Mouse (Mus musculus): Measurements from ENCODE around the gene Rbl2. TPM values are rescaled to one million over a fixed set of nuclear protein-coding genes. Genes with fewer than 3 reads are reported as not detected.

The Rbl2 gene
- polyA plus RNA-seq, 1 experiment from 2014 or later: 24.7 TPM

DNA sequence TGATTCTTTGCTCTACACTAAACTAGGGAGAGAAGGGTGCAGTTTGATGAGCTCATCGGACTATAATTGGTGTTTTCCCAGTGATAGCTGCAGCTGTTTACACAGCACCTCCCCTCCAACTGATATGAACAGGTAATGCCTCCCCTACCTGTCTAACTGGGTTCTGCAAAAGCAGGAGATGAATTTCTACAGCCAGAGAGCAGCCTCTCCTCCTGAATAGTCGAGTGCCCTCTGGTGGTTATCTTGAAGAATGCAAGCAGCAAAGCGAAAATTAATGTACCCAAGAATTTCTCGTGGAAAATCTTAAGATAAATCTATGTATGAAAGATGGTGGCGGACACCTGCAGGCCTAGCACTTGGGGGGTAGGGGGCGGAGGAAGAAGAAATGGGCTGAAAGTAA, 77.9 kb downstream of the Rbl2 start:
- DNase-seq (ENCODE audit: low spot score) (peak; percentile 77), ATAC-seq (ENCODE audit: low FRiP score) (no peak)
- 9% methylated on average over 6 of the region's 6 CpGs for WGBS
- no peak overlapping the region for H3K4me2 ChIP-seq (replicated peaks)
- no peaks in the 10 kb centered on the region for H3K27me3 ChIP-seq (ENCODE audit: control insufficient read depth, insufficient read depth, low read length)
- H3K4me1 ChIP-seq (replicated peaks; ENCODE audit: control insufficient read depth, insufficient read depth, low read length): no peaks in the 10 kb centered on the region
- H3K36me3 ChIP-seq (replicated peaks; ENCODE audit: control insufficient read depth, insufficient read depth): no peaks in the 10 kb centered on the region
- H3K27ac ChIP-seq: no peak overlapping the region
- H3K9ac ChIP-seq: no peak overlapping the region
- H3K9me3 ChIP-seq (ENCODE audit: control insufficient read depth, low read length): no peaks in the 10 kb centered on the region
- H3K4me3 ChIP-seq (replicated peaks; ENCODE audit: low read length): no peak overlapping the region

DNA sequence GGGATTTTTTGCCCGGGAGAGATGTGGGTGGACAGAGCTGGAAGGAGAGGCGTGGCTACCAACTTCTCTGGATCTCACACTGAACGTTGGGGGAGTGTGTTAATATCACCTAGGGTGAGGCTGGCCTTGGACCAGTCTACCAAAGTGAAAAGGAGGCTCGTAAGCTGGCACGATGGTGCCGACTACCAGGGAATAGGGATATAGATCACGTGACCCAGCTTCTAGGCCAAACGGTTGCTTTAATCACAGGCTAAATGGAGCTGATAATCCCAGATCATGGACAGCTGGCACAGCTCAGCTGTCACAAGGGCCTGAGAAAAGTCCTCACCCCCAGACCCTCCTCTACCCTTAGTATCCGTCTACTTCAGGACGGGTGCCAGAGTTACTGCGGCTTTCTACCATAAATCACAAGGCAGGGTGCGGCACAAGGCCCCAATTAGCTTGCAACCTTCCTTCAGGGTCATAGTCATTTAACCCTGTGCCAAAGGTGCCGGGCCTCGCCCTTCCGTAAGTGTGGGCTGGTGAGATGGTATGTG, 78.9 kb downstream of the Rbl2 start:
- Histone ChIP-seq H3K27ac (no peak overlapping the region), H3K9me3 (ENCODE audit: control insufficient read depth, low read length) (no peaks in the 10 kb centered on the region), H3K4me2 (replicated peaks) (no peak overlapping the region), H3K27me3 (ENCODE audit: control insufficient read depth, insufficient read depth, low read length) (no peaks in the 10 kb centered on the region), H3K4me1 (replicated peaks; ENCODE audit: control insufficient read depth, insufficient read depth, low read length) (no peaks in the 10 kb centered on the region), H3K4me3 (replicated peaks; ENCODE audit: low read length) (no peak overlapping the region), H3K9ac (no peak overlapping the region), H3K36me3 (replicated peaks; ENCODE audit: control insufficient read depth, insufficient read depth) (no peaks in the 10 kb centered on the region)
- DNase-seq (ENCODE audit: low spot score): no peak
- 85% methylated on average over 15 of the region's 15 CpGs for WGBS
- ATAC-seq (ENCODE audit: low FRiP score): no peak

DNA sequence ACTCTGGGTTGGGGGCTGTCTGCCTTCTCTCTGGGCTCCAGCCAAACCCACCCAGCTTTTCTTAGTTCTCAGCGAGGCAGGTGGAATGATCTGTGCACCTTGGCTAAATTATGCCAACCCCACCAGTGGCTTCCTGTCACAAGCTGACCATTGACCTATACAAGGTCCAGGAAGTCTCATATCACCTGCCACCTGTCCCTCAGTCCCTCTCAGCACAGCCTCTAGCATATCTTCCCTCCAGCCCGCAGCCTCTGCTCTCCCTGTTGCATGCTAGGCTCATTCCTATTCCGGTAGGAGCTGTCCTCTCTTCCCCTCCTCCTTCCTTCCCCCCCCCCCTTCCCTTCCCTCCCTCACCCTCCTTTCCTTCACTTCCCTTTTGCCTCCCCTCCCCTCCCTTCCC, 79.4 kb downstream of the Rbl2 start:
- H3K4me3 ChIP-seq (replicated peaks; ENCODE audit: low read length): no peak overlapping the region
- no peaks in the 10 kb centered on the region for H3K36me3 ChIP-seq (replicated peaks; ENCODE audit: control insufficient read depth, insufficient read depth)
- no peak for ATAC-seq (ENCODE audit: low FRiP score)
- no peak for DNase-seq (ENCODE audit: low spot score)
- WGBS: 55% methylated on average over 3 of the region's 3 CpGs
- no peak overlapping the region for H3K27ac ChIP-seq
- no peaks in the 10 kb centered on the region for H3K9me3 ChIP-seq (ENCODE audit: control insufficient read depth, low read length)
- H3K4me2 ChIP-seq (replicated peaks): no peak overlapping the region
- H3K9ac ChIP-seq: no peak overlapping the region
- no peaks in the 10 kb centered on the region for H3K27me3 ChIP-seq (ENCODE audit: control insufficient read depth, insufficient read depth, low read length)
- H3K4me1 ChIP-seq (replicated peaks; ENCODE audit: control insufficient read depth, insufficient read depth, low read length): no peaks in the 10 kb centered on the region

DNA sequence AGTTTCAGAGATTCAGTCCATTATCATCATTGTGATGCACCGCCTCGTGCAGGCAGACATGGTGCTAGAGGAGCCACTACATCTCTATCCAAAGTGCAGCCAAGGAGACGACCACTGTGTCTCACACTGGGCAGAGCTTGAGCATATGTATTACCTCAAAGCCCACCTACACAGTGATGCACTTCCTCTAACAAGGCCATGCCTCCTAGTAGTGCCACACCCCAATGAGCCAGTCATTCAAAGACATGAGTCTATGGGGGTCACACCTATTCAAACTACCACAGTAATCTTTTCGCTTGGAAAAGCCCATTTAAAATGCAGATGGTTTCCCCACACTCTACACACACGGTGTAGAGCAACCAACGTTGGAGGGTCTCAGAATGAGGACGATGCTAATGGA, 81.7 kb downstream of the Rbl2 start:
- H3K4me2 ChIP-seq (replicated peaks): no peak overlapping the region
- H3K27ac ChIP-seq: no peak overlapping the region
- no peaks in the 10 kb centered on the region for H3K4me1 ChIP-seq (replicated peaks; ENCODE audit: control insufficient read depth, insufficient read depth, low read length)
- WGBS: 90% methylated on average over 7 of the region's 7 CpGs
- DNase-seq (ENCODE audit: low spot score): no peak
- no peak for ATAC-seq (ENCODE audit: low FRiP score)
- H3K4me3 ChIP-seq (replicated peaks; ENCODE audit: low read length): no peak overlapping the region
- H3K36me3 ChIP-seq (replicated peaks; ENCODE audit: control insufficient read depth, insufficient read depth): no peaks in the 10 kb centered on the region
- no peaks in the 10 kb centered on the region for H3K27me3 ChIP-seq (ENCODE audit: control insufficient read depth, insufficient read depth, low read length)
- no peaks in the 10 kb centered on the region for H3K9me3 ChIP-seq (ENCODE audit: control insufficient read depth, low read length)
- H3K9ac ChIP-seq: no peak overlapping the region

DNA sequence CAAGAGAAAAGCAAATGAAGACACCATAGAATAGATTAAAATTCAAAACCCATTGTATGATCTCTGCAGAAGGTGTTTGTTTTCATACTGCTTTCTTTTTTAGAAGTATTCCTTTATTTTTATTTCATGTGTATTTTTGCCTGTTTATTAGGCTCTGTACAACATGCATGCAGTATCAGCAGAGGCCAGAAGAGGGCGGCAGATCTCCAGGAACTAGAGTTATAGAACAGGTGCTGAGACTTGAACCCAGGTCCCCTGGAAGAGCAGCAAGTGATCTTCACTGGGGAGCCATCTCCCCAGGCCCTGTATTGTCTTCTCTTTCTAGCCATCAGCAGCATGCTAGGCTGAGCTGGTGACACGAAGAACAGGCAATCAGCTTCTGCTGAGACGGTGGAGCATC, 84.0 kb downstream of the Rbl2 start:
- H3K9me3 ChIP-seq (ENCODE audit: control insufficient read depth, low read length): no peaks in the 10 kb centered on the region
- H3K4me2 ChIP-seq (replicated peaks): no peak overlapping the region
- no peaks in the 10 kb centered on the region for H3K27me3 ChIP-seq (ENCODE audit: control insufficient read depth, insufficient read depth, low read length)
- DNase-seq (ENCODE audit: low spot score) (no peak), ATAC-seq (ENCODE audit: low FRiP score) (no peak)
- H3K9ac ChIP-seq: no peak overlapping the region
- H3K4me3 ChIP-seq (replicated peaks; ENCODE audit: low read length): no peak overlapping the region
- WGBS: 75% methylated on average over 3 of the region's 3 CpGs
- no peak overlapping the region for H3K27ac ChIP-seq
- no peaks in the 10 kb centered on the region for H3K36me3 ChIP-seq (replicated peaks; ENCODE audit: control insufficient read depth, insufficient read depth)
- H3K4me1 ChIP-seq (replicated peaks; ENCODE audit: control insufficient read depth, insufficient read depth, low read length): no peaks in the 10 kb centered on the region

DNA sequence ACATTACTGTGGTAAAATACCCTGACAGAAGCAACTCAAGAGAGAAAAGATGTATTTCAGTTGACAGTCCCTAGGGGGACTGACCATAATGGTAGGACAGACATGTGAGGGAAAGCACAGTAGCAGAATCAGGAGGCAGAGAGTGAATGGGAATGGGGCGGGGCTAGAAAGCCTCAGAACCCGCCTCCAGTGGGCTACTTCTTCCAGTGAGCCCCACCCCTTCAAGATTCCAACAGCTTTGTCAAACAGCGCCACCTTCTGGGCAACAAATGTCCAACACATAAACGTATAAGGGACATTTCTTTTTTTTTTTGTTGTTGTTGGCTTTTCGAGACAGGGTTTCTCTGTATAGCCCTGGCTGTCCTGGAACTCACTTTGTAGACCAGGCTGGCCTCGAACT, 84.7 kb downstream of the Rbl2 start:
- Histone ChIP-seq H3K4me3 (replicated peaks; ENCODE audit: low read length) (no peak overlapping the region), H3K4me1 (replicated peaks; ENCODE audit: control insufficient read depth, insufficient read depth, low read length) (no peaks in the 10 kb centered on the region), H3K9me3 (ENCODE audit: control insufficient read depth, low read length) (no peaks in the 10 kb centered on the region), H3K4me2 (replicated peaks) (no peak overlapping the region), H3K9ac (no peak overlapping the region), H3K27ac (no peak overlapping the region), H3K36me3 (replicated peaks; ENCODE audit: control insufficient read depth, insufficient read depth) (no peaks in the 10 kb centered on the region), H3K27me3 (ENCODE audit: control insufficient read depth, insufficient read depth, low read length) (no peaks in the 10 kb centered on the region)
- WGBS: 53% methylated on average over 6 of the region's 6 CpGs
- DNase-seq (ENCODE audit: low spot score) (no peak), ATAC-seq (ENCODE audit: low FRiP score) (no peak)

DNA sequence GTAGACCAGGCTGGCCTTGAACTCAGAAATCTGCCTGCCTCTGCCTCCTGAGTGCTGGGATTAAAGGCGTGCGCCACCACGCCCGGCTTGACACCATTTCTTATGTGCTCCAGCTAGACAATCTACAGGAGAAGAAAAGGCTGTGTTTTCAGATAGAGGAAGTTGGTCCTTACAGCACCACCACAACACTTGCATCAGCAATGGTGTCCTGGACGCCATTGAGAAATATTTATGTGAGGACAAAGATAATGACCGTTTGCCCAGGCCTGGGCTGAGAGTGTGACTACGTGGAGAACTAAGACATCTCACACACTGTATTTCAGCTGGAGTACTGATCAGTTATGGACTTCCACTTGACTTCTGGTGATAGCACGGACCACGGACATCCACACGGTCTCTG, 88.8 kb downstream of the Rbl2 start:
- no peak overlapping the region for H3K4me3 ChIP-seq (replicated peaks; ENCODE audit: low read length)
- no peaks in the 10 kb centered on the region for H3K9me3 ChIP-seq (ENCODE audit: control insufficient read depth, low read length)
- H3K4me1 ChIP-seq (replicated peaks; ENCODE audit: control insufficient read depth, insufficient read depth, low read length): no peaks in the 10 kb centered on the region
- H3K27me3 ChIP-seq (ENCODE audit: control insufficient read depth, insufficient read depth, low read length): no peaks in the 10 kb centered on the region
- H3K9ac ChIP-seq: no peak overlapping the region
- H3K27ac ChIP-seq: no peak overlapping the region
- 96% methylated on average over 10 of the region's 10 CpGs for WGBS
- no peaks in the 10 kb centered on the region for H3K36me3 ChIP-seq (replicated peaks; ENCODE audit: control insufficient read depth, insufficient read depth)
- no peak overlapping the region for H3K4me2 ChIP-seq (replicated peaks)
- no peak for ATAC-seq (ENCODE audit: low FRiP score)
- no peak for DNase-seq (ENCODE audit: low spot score)

DNA sequence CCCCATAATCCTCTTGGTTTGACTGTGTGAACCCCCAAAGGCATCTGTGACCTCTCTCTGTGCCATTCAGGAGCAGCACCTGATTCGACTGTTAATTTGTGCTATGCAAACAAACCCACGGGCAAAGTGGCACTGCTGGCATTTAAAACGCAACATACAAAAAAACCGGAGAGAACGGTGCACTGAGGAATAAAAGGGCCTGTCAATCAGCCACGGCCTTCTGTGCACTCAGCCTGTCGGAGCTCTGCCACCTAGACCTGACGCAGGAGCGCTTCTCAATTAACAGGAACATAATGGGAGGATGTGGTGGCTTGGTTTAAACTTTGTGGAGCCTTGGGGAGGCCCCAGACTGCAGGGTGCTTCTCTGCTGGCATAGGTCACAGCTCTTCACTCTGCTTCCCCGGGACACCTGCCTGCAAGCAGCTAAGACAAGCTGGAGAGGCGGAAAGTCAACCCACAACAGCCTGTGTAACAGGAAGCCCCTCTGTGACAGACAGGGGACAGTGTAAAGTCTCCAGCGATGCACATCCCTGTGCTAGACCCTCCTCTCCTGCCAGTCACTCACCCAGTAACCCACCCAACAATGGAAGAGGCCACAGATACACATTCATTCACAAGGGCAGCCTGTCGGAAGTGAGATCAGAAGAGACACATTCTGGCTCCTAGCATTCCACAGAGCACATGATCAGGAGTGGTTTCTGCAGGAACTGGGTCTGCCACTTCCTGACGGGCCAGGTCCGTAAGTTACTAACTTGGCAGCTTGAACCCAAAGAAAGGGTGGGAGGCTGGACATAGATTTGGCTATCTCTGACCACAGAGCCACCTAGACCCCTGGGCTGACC, 90.3 kb downstream of the Rbl2 start:
- Histone ChIP-seq H3K4me3 (replicated peaks; ENCODE audit: low read length) (no peak overlapping the region), H3K4me1 (replicated peaks; ENCODE audit: control insufficient read depth, insufficient read depth, low read length) (no peaks in the 10 kb centered on the region), H3K9ac (no peak overlapping the region), H3K27ac (no peak overlapping the region), H3K4me2 (replicated peaks) (no peak overlapping the region), H3K27me3 (ENCODE audit: control insufficient read depth, insufficient read depth, low read length) (no peaks in the 10 kb centered on the region), H3K9me3 (ENCODE audit: control insufficient read depth, low read length) (peaks cover 4% of the 10 kb centered on the region; the same call in 1 of the 2 replicates), H3K36me3 (replicated peaks; ENCODE audit: control insufficient read depth, insufficient read depth) (no peaks in the 10 kb centered on the region)
- ATAC-seq (ENCODE audit: low FRiP score) (no peak), DNase-seq (ENCODE audit: low spot score) (no peak)
- 32% methylated on average over 15 of the region's 15 CpGs for WGBS

DNA sequence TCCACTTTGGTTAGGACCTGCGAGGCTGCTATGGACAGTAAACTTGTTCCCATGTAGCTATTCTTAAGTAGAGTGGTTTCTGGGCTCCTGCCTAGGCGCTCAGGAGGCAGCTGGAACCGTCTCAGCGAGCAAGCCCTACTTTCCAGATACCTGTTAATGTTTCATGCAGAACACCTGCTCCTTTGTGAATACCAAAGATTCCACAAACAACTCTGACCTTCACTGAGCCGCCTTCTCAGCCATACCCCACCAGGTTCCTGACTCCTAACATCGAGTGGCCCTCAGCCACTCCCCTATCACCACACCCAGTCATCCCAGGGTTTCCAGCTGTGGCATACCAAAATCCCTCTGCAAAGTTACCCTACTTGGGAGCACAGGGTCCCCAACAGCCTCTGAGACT, 100.3 kb downstream of the Rbl2 start:
- 84% methylated on average over 6 of the region's 6 CpGs for WGBS
- Histone ChIP-seq H3K4me2 (replicated peaks) (no peak overlapping the region), H3K9ac (no peak overlapping the region), H3K4me3 (replicated peaks; ENCODE audit: low read length) (no peak overlapping the region), H3K27ac (peak overlapping the region; percentile 39; the same call in 1 of the 2 replicates), H3K4me1 (replicated peaks; ENCODE audit: control insufficient read depth, insufficient read depth, low read length) (peaks cover 18% of the 10 kb centered on the region), H3K36me3 (replicated peaks; ENCODE audit: control insufficient read depth, insufficient read depth) (no peaks in the 10 kb centered on the region), H3K9me3 (ENCODE audit: control insufficient read depth, low read length) (peaks cover 3% of the 10 kb centered on the region; the same call in 1 of the 2 replicates), H3K27me3 (ENCODE audit: control insufficient read depth, insufficient read depth, low read length) (no peaks in the 10 kb centered on the region)
- no peak for ATAC-seq (ENCODE audit: low FRiP score)
- no peak for DNase-seq (ENCODE audit: low spot score)
